Mouse (Mus musculus) cerebellum, adult 18-20 months (tissue): ENCODE data around the gene Gm19402.
"Not testable (repeated sequence)": the region's sequence is repeated elsewhere in the genome, so short reads cannot be mapped to it uniquely, and the experiment has no call there.

Experiments
- DNase-seq, 2 experiments: peaks; one replicate each; pipeline ENCODE4 v3.0.0; 2021

Gm19402 gene

GRCm38 (mm10) chr10:77690356-77690807 lies at the start of gene Gm19402:
Gm19402 (minus strand) TSS chr10:77690757.
- DNase-seq = not testable (repeated sequence)

- no peak for DNase-seq
Observed at GRCm38 (mm10) chr10:77738929-77739328, 48.4 kb upstream of the Gm19402 start.

- DNase-seq = no peak
Observed at GRCm38 (mm10) chr10:77735928-77736327, 45.4 kb upstream of the Gm19402 start.

DNA sequence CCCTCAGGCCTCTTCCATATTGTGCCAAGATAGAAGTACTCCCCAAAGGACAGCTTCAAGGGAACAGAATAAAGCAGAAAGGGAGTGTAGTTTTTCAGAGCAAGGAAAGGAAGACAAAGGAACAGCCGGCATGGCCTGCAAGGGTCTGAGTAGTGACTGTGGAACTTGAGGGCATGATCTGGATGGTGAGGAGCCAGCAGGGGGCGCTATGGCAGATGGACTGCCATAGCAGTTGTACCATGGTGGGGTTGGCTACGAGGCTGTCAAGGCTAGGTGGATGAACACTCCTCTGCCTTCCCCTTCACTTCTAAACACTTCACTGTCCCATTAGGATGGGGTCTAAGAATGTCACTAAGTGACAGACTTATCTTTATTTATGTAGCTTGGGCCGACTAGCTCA lies 38.7 kb upstream of the Gm19402 start:
- DNase-seq = no peak

- no peak for DNase-seq
Observed at GRCm38 (mm10) chr10:77728280-77728679, 37.7 kb upstream of the Gm19402 start.

DNA sequence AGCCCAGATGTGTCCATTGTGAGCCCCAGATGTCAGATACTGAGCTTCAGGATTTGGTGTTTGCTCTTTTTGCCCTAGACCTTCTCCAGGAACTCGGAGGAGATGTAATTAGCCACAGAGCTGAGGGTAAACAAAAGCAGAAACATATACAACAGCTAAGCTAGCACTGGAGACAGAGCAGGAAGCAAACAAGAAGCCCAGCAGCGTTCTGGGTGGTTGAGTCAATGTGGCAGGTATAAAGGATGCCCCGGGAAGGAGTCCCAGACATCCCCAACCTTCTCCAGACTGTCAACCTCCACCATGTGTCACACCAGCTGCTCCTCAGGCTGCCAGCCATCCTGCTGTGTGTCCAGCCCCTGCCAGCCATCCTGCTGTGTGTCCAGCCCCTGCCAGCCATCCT lies 35.6 kb upstream of the Gm19402 start, which contains the start of gene Gm10100:
Gm10100 (plus strand) TSS at position 301 of the 400 bp plus-strand sequence.
- DNase-seq = peak in 1 of 2 experiments; percentile 11

DNA sequence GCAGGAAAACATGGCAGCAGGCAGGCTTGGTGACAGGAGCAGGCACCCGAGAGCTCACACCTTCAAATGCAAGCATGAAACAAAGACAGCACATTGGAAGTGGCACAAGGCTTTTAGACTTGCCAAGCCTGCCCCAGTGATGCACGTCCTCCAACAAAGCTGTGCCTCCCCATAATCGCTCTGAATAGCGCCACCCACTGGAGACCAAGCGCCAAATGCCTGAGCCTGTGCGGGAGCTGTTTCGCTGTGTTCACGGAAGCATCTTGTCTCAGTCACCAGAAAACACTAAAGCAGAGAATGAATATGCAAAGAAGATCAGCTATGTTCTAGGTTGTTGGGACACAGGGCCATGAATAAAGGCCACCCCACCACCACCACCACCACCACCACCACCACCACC lies 34.3 kb upstream of the Gm19402 start:
- DNase-seq = no peak

DNA sequence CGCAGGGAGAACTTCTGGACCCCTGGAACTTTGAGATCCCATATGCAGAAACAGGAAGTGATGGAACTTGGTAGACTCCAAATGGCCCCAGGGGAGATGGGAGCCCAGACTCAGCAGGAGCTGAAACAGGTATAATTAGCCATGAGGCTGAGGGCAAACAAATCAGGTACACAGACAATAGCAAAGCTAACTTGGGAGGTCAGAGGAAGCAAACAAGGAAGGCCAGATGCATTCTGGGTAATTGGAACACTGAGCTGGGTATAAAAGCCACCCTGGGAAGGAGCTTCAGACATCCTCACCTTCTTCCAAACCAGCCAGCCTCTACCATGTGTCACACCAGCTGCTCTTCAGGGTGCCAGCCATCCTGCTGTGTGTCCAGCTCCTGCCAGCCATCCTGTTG lies 29.7 kb upstream of the Gm19402 start, which contains the start of gene Krtap12-1:
Krtap12-1 (plus strand) TSS at position 301 of the 400 bp plus-strand sequence.
- not testable (repeated sequence) for DNase-seq

DNA sequence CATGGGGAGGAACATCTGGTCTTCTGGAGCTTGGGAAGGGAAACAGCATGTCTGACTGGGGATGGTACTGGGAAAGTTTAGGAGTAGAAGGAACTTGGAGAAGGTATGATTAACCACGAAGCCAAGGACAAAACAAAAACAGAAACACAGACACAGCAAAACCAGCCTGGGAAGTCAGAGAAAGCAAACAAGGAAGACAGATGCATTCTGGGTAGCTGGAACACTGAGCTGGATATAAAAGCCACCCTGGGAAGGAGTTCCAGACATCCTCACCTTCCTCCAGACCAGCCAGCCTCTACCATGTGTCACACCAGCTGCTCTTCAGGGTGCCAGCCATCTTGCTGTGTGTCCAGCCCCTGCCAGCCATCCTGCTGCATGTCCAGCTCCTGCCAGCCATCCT lies 24.9 kb upstream of the Gm19402 start, which contains the start of gene Gm10142:
Gm10142 (plus strand) TSS at position 301 of the 400 bp plus-strand sequence.
- DNase-seq = no peak

- DNase-seq = no peak
Observed at GRCm38 (mm10) chr10:77713734-77714133, 23.2 kb upstream of the Gm19402 start.

DNA sequence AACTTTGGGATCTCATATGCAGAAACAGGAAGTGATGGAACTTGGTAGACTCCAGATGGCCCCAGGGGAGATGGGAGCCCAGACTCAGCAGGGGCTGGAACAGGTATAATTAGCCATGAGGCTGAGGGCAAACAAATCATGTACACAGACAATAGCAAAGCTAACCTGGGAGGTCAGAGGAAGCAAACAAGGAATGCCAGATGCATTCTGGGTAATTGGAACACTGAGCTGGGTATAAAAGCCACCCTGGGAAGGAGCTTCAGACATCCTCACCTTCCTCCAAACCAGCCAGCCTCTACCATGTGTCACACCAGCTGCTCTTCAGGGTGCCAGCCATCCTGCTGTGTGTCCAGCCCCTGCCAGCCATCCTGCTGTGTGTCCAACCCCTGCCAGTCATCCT lies 20.6 kb upstream of the Gm19402 start, which contains the start of gene Gm10024:
Gm10024 (plus strand) TSS at position 301 of the 400 bp plus-strand sequence.
- DNase-seq = not testable (repeated sequence)

DNA sequence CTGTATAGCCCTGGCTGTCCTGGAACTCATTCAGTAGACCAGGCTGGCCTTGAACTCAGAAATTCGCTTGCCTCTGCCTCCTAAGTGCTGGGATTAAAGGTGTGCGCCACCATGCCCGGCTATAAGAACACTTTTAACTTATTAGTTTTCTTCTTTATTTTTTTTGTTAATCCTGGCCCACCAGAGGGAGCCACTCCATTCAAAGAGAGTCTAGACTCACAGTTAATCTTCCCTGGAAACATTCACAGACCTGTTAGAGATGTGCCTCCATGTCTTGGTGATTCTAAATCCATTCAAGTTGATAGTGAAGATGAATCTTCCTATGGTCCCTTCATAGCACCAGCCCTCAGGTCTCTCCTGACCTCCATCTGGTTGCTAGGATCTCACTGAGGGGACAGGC lies 19.3 kb upstream of the Gm19402 start:
- DNase-seq = no peak

GRCm38 (mm10) chr10:77706326-77706725 lies 15.8 kb upstream of the Gm19402 start, which contains the start of gene Gm10272:
Gm10272 (plus strand) TSS chr10:77706626.
- DNase-seq = no peak

DNA sequence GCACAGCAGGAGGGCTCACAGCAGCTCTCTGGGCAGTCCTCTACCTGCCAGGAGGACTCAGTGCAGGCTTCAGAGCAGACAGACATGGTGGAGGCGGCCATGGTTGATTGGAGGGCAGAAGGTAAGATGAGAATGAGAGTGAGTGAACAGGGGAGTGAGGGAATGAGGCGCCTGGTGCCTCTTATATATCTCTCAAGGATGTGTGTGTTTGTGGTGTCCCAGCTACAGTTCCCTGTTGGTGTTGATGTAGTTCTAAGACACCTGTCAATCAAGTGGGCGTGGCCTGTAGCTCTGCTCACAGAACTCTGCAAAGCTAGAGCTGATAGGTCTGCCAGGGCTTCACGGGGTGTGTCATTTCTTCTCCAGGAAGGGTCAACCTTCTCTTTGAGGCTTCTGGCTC lies 6.6 kb upstream of the Gm19402 start, which contains the start of gene Gm9508:
Gm9508 (minus strand) TSS at position 101 of the 400 bp plus-strand sequence.
- no peak for DNase-seq

DNA sequence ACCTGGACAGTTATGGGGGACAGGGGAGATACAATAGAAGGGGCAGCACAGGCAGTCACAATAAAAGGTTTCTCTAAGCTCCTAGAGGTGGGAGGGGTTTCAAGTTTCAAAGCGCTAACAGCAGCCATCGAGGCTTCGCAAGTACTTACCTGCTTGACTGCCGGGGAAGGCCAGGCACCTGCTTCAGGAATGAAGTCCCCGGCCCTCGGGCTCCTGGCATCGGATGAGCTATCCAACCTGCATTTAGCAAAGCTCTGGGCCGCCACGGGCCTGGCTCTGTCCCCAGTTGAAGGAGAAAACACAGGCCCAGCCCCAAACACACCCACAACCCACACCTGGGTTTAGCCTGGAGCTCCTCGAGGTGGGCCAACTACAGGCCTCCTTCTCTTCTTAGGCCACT lies 3.5 kb downstream of the Gm19402 start:
- DNase-seq = no peak

DNA sequence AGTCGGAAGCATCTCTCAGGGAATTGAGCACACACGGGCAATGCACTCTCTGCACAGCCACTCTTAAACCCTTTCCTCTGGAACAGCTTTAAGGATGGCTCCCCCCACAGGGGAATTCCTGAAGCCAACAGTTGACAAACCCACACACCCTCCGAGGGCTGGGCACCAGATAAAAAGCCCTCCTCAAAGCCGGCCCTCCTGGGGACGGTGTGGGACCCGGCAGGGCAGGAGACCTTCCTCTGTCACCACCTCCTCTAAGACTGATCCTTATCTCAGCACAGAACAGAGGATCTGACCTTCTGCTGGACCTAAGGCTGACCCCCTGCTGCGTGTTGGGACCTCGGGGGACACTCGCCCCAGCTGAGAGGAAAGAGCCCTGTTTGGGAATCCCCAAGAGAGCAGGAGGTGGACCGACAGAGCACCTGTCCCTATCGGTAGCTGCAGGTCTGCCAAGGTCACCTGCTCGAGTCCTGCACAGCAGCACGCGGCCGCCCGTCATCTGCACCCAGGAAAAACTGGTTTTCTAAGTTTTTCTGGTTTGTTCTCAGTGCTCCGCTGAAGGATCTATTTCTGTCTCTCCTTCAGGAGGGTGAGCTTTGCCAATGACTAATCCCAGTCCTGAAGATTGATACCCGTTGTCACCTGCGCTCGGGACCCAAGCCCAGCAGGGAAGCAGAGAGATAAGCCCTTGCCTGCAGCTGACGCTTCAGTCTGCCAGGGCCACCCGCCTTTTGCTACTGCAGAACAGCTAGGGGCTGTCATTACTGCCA lies 4.5 kb downstream of the Gm19402 start, which contains the start of gene Tspear:
Tspear (plus strand) TSS at position 675 of the 770 bp plus-strand sequence.
- no peak for DNase-seq

DNA sequence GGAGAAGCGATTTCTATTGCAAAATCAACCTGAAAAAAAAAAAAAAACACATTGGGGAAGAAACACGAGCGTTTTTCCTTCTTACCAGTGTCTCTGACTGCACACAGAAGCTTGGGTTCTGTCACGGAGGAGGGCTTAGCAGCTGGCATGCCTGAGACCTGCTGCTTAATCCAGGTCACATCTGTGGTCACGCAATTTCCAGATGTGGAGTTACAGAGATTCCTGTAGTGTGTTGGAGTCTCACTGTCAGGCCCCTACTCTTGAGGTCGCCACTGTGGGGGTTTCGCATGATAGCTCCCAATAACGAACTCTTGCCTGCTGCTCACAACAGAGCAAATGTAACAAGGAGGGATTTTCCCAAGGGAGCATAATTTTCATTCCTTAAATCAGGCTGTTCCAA lies 6.4 kb downstream of the Gm19402 start:
- DNase-seq = no peak

DNA sequence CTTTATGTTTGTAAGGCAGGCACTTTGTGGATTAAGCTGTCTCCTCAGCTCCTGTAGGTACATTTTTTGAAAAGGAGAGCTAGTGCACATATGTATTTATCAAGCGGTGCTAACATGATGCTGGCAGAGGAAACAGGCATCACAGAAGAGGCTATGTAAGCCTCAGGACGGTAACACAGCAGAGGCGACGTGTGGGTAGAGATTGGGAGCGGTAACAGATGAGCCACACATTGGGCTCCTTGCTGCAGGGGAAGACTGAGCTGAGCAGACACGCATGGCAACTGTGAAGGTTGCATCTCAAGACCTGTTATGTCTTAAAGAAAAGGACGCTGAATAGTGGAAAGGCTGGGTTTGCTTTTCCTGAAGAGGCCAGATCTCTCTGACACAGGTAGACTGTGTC lies 7.6 kb downstream of the Gm19402 start:
- DNase-seq = no peak

- no peak for DNase-seq
Observed at GRCm38 (mm10) chr10:77677562-77677961, 13.0 kb downstream of the Gm19402 start.

GRCm38 (mm10) chr10:77673765-77674164 lies 16.8 kb downstream of the Gm19402 start:
- DNase-seq = no peak

DNA sequence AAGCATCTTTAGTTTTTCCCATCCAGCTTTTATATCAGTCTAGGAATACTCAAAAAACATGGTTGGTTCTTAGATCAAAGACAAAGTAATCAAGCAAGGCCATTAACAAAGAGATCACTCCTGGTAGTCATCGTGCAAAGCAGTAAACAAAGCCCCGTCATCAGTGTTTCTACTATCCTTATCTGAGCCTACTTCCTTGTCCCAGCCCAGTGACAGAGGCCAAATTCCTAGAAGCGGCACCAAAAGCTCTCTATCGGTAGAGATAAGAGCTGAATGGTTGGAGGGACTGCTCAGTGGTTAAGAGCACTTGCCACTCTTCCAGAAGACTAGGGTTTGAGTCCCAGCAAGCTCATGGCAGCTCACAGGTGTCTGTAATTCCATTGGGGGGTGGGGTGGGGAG lies 19.0 kb downstream of the Gm19402 start:
- no peak for DNase-seq

- no peak for DNase-seq
Observed at GRCm38 (mm10) chr10:77670710-77671109, 19.8 kb downstream of the Gm19402 start.

DNA sequence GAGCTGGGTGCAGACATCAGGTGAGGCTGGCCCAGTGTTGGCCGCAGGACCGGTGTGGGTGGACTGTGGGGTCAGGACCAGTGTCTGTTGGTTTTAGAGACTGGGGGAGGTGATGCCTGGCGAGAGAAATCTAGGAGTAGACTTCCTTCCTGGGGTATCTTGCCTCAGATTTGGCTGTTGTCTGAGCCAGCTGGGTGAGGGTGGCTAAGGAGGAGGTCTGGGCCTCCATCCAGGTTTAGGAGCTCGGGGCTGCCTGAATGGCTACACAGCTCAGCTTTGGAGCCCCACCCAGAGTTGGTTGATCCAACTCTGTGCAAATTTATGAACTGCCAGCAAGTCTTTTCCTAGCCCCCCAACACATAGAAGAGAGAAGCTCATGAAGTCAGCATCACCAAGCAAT lies 23.2 kb downstream of the Gm19402 start:
- no peak for DNase-seq

DNA sequence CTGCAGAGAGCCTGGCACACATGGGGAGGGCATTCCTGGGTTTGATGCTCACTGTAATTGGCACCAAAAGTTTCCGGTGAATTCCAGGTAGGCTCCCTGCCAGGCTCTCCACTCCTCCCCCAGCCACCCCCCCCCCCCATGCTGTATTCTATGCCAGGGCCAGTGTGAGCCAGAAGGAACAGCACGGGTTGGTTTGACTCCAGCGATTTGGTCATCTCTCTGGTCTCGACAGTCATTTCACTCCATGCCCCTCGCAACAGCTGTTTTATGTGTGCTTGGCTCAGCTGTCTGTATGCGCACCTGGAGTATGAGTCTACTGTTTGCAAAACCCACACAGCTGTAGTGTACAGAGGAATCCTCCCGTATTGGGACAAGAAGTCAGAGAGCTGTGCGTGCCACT lies 24.2 kb downstream of the Gm19402 start:
- DNase-seq = no peak
